ENCODE assay signal across 8 mouse cellular contexts in genomic region chr15:100757527-100757978, GRCm38 (mm10). TPM values are rescaled to one million over a fixed set of nuclear protein-coding genes. Genes with fewer than 3 reads are reported as not detected.
DNase-seq lines count a peak whose midpoint lies in the region; ATAC-seq and TF ChIP-seq lines count a peak whose summit lies in the region.

No protein-coding gene starts in this region.

- peak; percentile 90 for TF ChIP-seq CTCF in intestine, postnatal 0 days (IDR thresholded peaks at IDR 0.05; ENCODE audit: low read depth)
- peak; percentile 84 for TF ChIP-seq CTCF in liver, adult 2 months (IDR thresholded peaks at IDR 0.05; ENCODE audit: low read depth, low read length)

- peak overlapping the region; percentile 49 for H3K4me2 ChIP-seq in intestine, postnatal 0 days (replicated peaks; ENCODE audit: low read depth)

- no peaks in the 10 kb centered on the region for H3K9me3 ChIP-seq in intestine, postnatal 0 days (ENCODE audit: control insufficient read depth)

- no peak for TF ChIP-seq POLR2A in liver, adult 2 months (IDR thresholded peaks at IDR 0.05; ENCODE audit: extremely low read depth, insufficient read depth, low read length)

- peak; percentile 11 for ATAC-seq in CD4-positive, CD25-positive, alpha-beta regulatory T cell, adult 4 months
- ATAC-seq in intestine, postnatal 0 days: peak; percentile 43; the same call in 1 of the 2 replicates
- ATAC-seq in neutrophil, adult 5-6 weeks (ENCODE audit: extremely low read depth, insufficient number of reproducible peaks, low FRiP score, poor library complexity, severe bottlenecking): peak; percentile 61

- peaks cover 8% of the 10 kb centered on the region for H3K27me3 ChIP-seq in intestine, postnatal 0 days (replicated peaks; ENCODE audit: control insufficient read depth, insufficient read depth, low read length)
- no peaks in the 10 kb centered on the region; the same call in 1 of the 2 replicates for H3K27me3 ChIP-seq in liver, adult 2 months (ENCODE audit: control insufficient read depth, insufficient read depth, low read length)

- H3K4me3 ChIP-seq in intestine, postnatal 0 days (ENCODE audit: low read depth, low read length): no peak overlapping the region
- no peak overlapping the region for H3K4me3 ChIP-seq in liver, adult 2 months (ENCODE audit: insufficient read depth, low read depth, low read length)

- 5% methylated on average over 7 of the region's 7 CpGs for WGBS in intestine, postnatal 0 days
- 5% methylated on average over 7 of the region's 7 CpGs for WGBS in liver, adult 2 months

- no peak overlapping the region for H3K9ac ChIP-seq in intestine, postnatal 0 days (ENCODE audit: low read depth, low read length)
- no peak overlapping the region for H3K9ac ChIP-seq in liver, adult 2 months (ENCODE audit: low read depth, low read length)

- H3K27ac ChIP-seq in intestine, postnatal 0 days (ENCODE audit: low read depth, low read length): no peak overlapping the region
- no peak overlapping the region for H3K27ac ChIP-seq in liver, adult 2 months (replicated peaks; ENCODE audit: insufficient read depth, low read depth, low read length)

- H3K36me3 ChIP-seq in intestine, postnatal 0 days (ENCODE audit: control insufficient read depth, insufficient read depth): no peaks in the 10 kb centered on the region
- no peaks in the 10 kb centered on the region for H3K36me3 ChIP-seq in liver, adult 2 months (ENCODE audit: control insufficient read depth, insufficient read depth, low read length)

- H3K4me1 ChIP-seq in intestine, postnatal 0 days (replicated peaks; ENCODE audit: control insufficient read depth, insufficient read depth, low read length): no peaks in the 10 kb centered on the region
- no peaks in the 10 kb centered on the region for H3K4me1 ChIP-seq in liver, adult 2 months (ENCODE audit: control insufficient read depth, insufficient read depth, low read length)

- H3K79me2 ChIP-seq in liver, adult 2 months (ENCODE audit: control insufficient read depth, insufficient read depth, low read length): no peaks in the 10 kb centered on the region

- DNase-seq in 3134 (ENCODE audit: extremely low read depth, insufficient read length, low spot score): peak; percentile 77
- peak; percentile 70 for DNase-seq in c-Kit-positive CD71-positive TER-119-positive erythroid progenitor cells, embryonic 14.5 days (ENCODE audit: low spot score)
- peak; percentile 39 to 68 for DNase-seq in frontal cortex, postnatal 36 days (ENCODE audit: low spot score in 2 of 2)
- peak; percentile 40 for DNase-seq in liver, adult 2 months (ENCODE audit: extremely low read depth, low read depth, low spot score)
- peak; percentile 70 for DNase-seq in yolk sac, embryonic 10.5 days (ENCODE audit: low spot score)

RNA-seq across cellular contexts. Expression of gene Slc4a8, which starts 4.0 kb away (rescaled TPM):
- polyA plus RNA-seq in CD4-positive, CD25-positive, alpha-beta regulatory T cell, adult 4 months (2017; shearing (Covaris generic)): 1 to 10 TPM; 5.7 to 7.7 TPM
- 1.4 and 2.8 TPM in 2 replicates for polyA plus RNA-seq in intestine, postnatal 0 days (2015; fragmentation: Nextera tagmentation; extraction: Ambion mirVana)
- 0.18 and 1.1 TPM in 2 replicates for total RNA-seq in liver, adult 2 months (2014; rRNA removed)
- 0.16 and 0.29 TPM in 2 replicates for polyA plus RNA-seq in liver, adult 2 months (2012; rRNA removed)
- 2.7 and 5.6 TPM in 2 replicates for total RNA-seq in neutrophil, adult 5-6 weeks (2017)

RNA-seq across cellular contexts. Expression of gene Galnt6, which starts 28.4 kb away (rescaled TPM):
- polyA plus RNA-seq in CD4-positive, CD25-positive, alpha-beta regulatory T cell, adult 4 months (2017; shearing (Covaris generic)): 100 to 1,000 TPM in 1 of 2 experiments, 10 to 100 TPM in 1; 63.9 to 105 TPM
- 65.3 and 72.5 TPM in 2 replicates for polyA plus RNA-seq in intestine, postnatal 0 days (2015; fragmentation: Nextera tagmentation; extraction: Ambion mirVana)
- total RNA-seq in liver, adult 2 months (2014; rRNA removed): 0.46 and 0.87 TPM in 2 replicates
- polyA plus RNA-seq in liver, adult 2 months (2012; rRNA removed): 0.20 and 0.42 TPM in 2 replicates
- total RNA-seq in neutrophil, adult 5-6 weeks (2017): 32.4 and 33.1 TPM in 2 replicates

Comparison
In these comparisons a context has a peak if more than half of its experiments do, and no peak if none do; other contexts are left out.
1. ATAC-seq: peak in every context shown above with its lines; median percentile 61 in neutrophil, adult 5-6 weeks; 43 in intestine, postnatal 0 days; 11 in CD4-positive, CD25-positive, alpha-beta regulatory T cell, adult 4 months.
2. RNA of gene Galnt6, which starts 28.4 kb away (polyA plus RNA-seq): 63.9 to 105 TPM in CD4-positive, CD25-positive, alpha-beta regulatory T cell, adult 4 months and 65.3 to 72.5 TPM in intestine, postnatal 0 days; 0.20 to 0.42 TPM in liver, adult 2 months; every median in the first group is over 10 times any median in the second.
3. Peak in every context shown above with its lines, with median percentiles within 50 percentile points of each other: DNase-seq.